Mouse (Mus musculus) stomach, embryonic 15.5 days (tissue): Measurements from ENCODE around the gene Simc1. TPM values are rescaled to one million over a fixed set of nuclear protein-coding genes. Genes with fewer than 3 reads are reported as not detected.

ENCODE experiments used
- ATAC-seq: fragments of 200-750 bp; cut with Nextera tagmentation; 2 replicates; pipeline ENCODE4 v1.8.0; 2017; ENCODE audit warnings: low read depth, moderate number of reproducible peaks, moderate TSS enrichment; ENCODE audit not compliant: insufficient read depth, low FRiP score
- H3K27ac ChIP-seq: fragments of 300-500 bp; sonication (generic); 2 replicates; pipeline ENCODE4 v1.5.1; 2015; ENCODE audit warnings: mild to moderate bottlenecking, inconsistent platforms
- H3K27me3 ChIP-seq: fragments of 300-500 bp; sonication (generic); replicated peaks from 2 replicates; pipeline ENCODE4 v1.6.1; 2015; ENCODE audit warnings: inconsistent platforms
- H3K36me3 ChIP-seq: fragments of 300-500 bp; sonication (generic); 2 replicates; pipeline ENCODE4 v1.6.1; 2015; ENCODE audit warnings: inconsistent platforms
- H3K4me1 ChIP-seq: fragments of 300-500 bp; sonication (generic); 2 replicates; pipeline ENCODE4 v1.6.1; 2015; ENCODE audit warnings: inconsistent platforms
- H3K4me2 ChIP-seq: fragments of 300-500 bp; sonication (generic); 2 replicates; pipeline ENCODE4 v1.6.1; 2015; ENCODE audit warnings: mild to moderate bottlenecking, inconsistent platforms
- H3K4me3 ChIP-seq: fragments of 300-500 bp; sonication (generic); replicated peaks from 2 replicates; pipeline ENCODE4 v1.5.1; 2015; ENCODE audit warnings: inconsistent platforms
- H3K9ac ChIP-seq: fragments of 300-500 bp; sonication (generic); 2 replicates; pipeline ENCODE4 v1.6.1; 2015; ENCODE audit warnings: inconsistent platforms
- H3K9me3 ChIP-seq: fragments of 300-500 bp; sonication (generic); 2 replicates; pipeline ENCODE4 v1.6.1; 2016; ENCODE audit warnings: inconsistent platforms
- WGBS: fragments of 180-500 bp; shearing (Covaris S2); methylation state at CpG from one replicate; pipeline ENCODE4 v1.1.7; 2015; 5-methylcytosine and 5-hydroxymethylcytosine counted together
- polyA plus RNA-seq: library from polyadenylated mRNA; unstranded; fragments of >200 nt; fragmentation: Nextera tagmentation; extraction: Ambion mirVana; gene quantifications from 2 replicates; pipeline ENCODE4 v1.2.1, GENCODE M21; 2015

The Simc1 gene
- polyA plus RNA-seq, 1 experiment from 2014 or later = 8.7 TPM

GRCm38 (mm10) chr13:54571637-54572036 lies 68.1 kb downstream of the Simc1 start:
- Histone ChIP-seq H3K27me3 (no peaks in the 10 kb centered on the region), H3K4me3 (no peak overlapping the region), H3K27ac (no peak overlapping the region), H3K36me3 (no peaks in the 10 kb centered on the region), H3K9me3 (no peaks in the 10 kb centered on the region), H3K4me2 (no peak overlapping the region), H3K9ac (no peak overlapping the region), H3K4me1 (peaks cover 5% of the 10 kb centered on the region; the same call in 1 of the 2 replicates)
- no peak for ATAC-seq
- WGBS = 39% methylated on average over 2 of the region's 2 CpGs

GRCm38 (mm10) chr13:54572621-54573020 lies 69.0 kb downstream of the Simc1 start:
- Histone ChIP-seq H3K27me3 (no peaks in the 10 kb centered on the region), H3K9ac (no peak overlapping the region), H3K27ac (no peak overlapping the region), H3K4me1 (peaks cover 13% of the 10 kb centered on the region; the same call in 1 of the 2 replicates), H3K36me3 (no peaks in the 10 kb centered on the region), H3K4me2 (no peak overlapping the region), H3K4me3 (no peak overlapping the region), H3K9me3 (no peaks in the 10 kb centered on the region)
- 81% methylated on average over 4 of the region's 4 CpGs for WGBS
- no peak for ATAC-seq

- peaks cover 12% of the 10 kb centered on the region for H3K36me3 ChIP-seq
- no peaks in the 10 kb centered on the region for H3K9me3 ChIP-seq
- peak within 1 kb of the TSS; percentile 81 for H3K27ac ChIP-seq
- H3K4me2 ChIP-seq = peak within 1 kb of the TSS; percentile 70
- H3K27me3 ChIP-seq = no peaks in the 10 kb centered on the region
- WGBS = under 1% methylated on average over 55 of the region's 55 CpGs
- peak within 1 kb of the TSS; percentile 89 for H3K4me3 ChIP-seq
- ATAC-seq = peak; percentile 82
- H3K9ac ChIP-seq = peak within 1 kb of the TSS; percentile 92
- H3K4me1 ChIP-seq = peaks cover 13% of the 10 kb centered on the region; the same call in 1 of the 2 replicates
Measured at GRCm38 (mm10) chr13:54574854-54575481, 71.4 kb downstream of the Simc1 start, which contains the start of gene Arl10. Arl10 (plus strand) TSS chr13:54575015.

- Histone ChIP-seq H3K27me3 (no peaks in the 10 kb centered on the region), H3K4me3 (peak overlapping the region; percentile 89), H3K4me2 (peak overlapping the region; percentile 70), H3K27ac (peak overlapping the region; percentile 81), H3K36me3 (peaks cover 14% of the 10 kb centered on the region), H3K4me1 (peaks cover 13% of the 10 kb centered on the region; the same call in 1 of the 2 replicates), H3K9ac (peak overlapping the region; percentile 92), H3K9me3 (no peaks in the 10 kb centered on the region)
- ATAC-seq = no peak
- 1% methylated on average over 19 of the region's 19 CpGs for WGBS
Measured at GRCm38 (mm10) chr13:54575489-54575888, 71.9 kb downstream of the Simc1 start.

GRCm38 (mm10) chr13:54577652-54578507 lies 74.3 kb downstream of the Simc1 start:
- Histone ChIP-seq H3K36me3 (peaks cover 23% of the 10 kb centered on the region), H3K4me3 (no peak overlapping the region), H3K4me1 (peaks cover 13% of the 10 kb centered on the region; the same call in 1 of the 2 replicates), H3K9ac (no peak overlapping the region), H3K27me3 (no peaks in the 10 kb centered on the region), H3K4me2 (no peak overlapping the region), H3K27ac (no peak overlapping the region), H3K9me3 (no peaks in the 10 kb centered on the region)
- ATAC-seq = no peak
- 86% methylated on average over 21 of the region's 21 CpGs for WGBS

- H3K36me3 ChIP-seq = peaks cover 48% of the 10 kb centered on the region
- 0 out of 2 replicates have a peak overlapping the region, but pooled peaks have one; percentile 6 for H3K27ac ChIP-seq
- WGBS = 68% methylated on average over 2 of the region's 2 CpGs
- no peaks in the 10 kb centered on the region for H3K27me3 ChIP-seq
- no peak overlapping the region for H3K4me2 ChIP-seq
- H3K4me3 ChIP-seq = no peak overlapping the region
- no peak for ATAC-seq
- peaks cover 10% of the 10 kb centered on the region; the same call in 1 of the 2 replicates for H3K4me1 ChIP-seq
- H3K9ac ChIP-seq = no peak overlapping the region
- H3K9me3 ChIP-seq = no peaks in the 10 kb centered on the region
Measured at GRCm38 (mm10) chr13:54581385-54581784, 77.8 kb downstream of the Simc1 start.

GRCm38 (mm10) chr13:54582126-54582525 lies 78.5 kb downstream of the Simc1 start:
- Histone ChIP-seq H3K9me3 (no peaks in the 10 kb centered on the region), H3K27ac (no peak overlapping the region), H3K4me2 (no peak overlapping the region), H3K36me3 (peaks cover 48% of the 10 kb centered on the region), H3K4me3 (no peak overlapping the region), H3K4me1 (peaks cover 3% of the 10 kb centered on the region; the same call in 1 of the 2 replicates), H3K27me3 (no peaks in the 10 kb centered on the region), H3K9ac (no peak overlapping the region)
- ATAC-seq = no peak
- 82% methylated on average over 10 of the region's 10 CpGs for WGBS

GRCm38 (mm10) chr13:54582860-54583259 lies 79.3 kb downstream of the Simc1 start:
- no peak for ATAC-seq
- Histone ChIP-seq H3K27ac (no peak overlapping the region), H3K4me1 (no peaks in the 10 kb centered on the region; the same call in 1 of the 2 replicates), H3K4me3 (no peak overlapping the region), H3K27me3 (no peaks in the 10 kb centered on the region), H3K9ac (no peak overlapping the region), H3K9me3 (no peaks in the 10 kb centered on the region), H3K4me2 (no peak overlapping the region), H3K36me3 (peaks cover 47% of the 10 kb centered on the region)
- WGBS = 79% methylated on average over 5 of the region's 5 CpGs

- H3K27ac ChIP-seq = no peak overlapping the region
- H3K4me2 ChIP-seq = no peak overlapping the region
- no peak for ATAC-seq
- H3K4me1 ChIP-seq = peaks cover 6% of the 10 kb centered on the region; the same call in 1 of the 2 replicates
- no peaks in the 10 kb centered on the region for H3K27me3 ChIP-seq
- no peak overlapping the region for H3K9ac ChIP-seq
- 92% methylated on average over 11 of the region's 11 CpGs for WGBS
- no peak overlapping the region for H3K4me3 ChIP-seq
- peaks cover 36% of the 10 kb centered on the region for H3K36me3 ChIP-seq
- H3K9me3 ChIP-seq = no peaks in the 10 kb centered on the region
Measured at GRCm38 (mm10) chr13:54585831-54586230, 82.3 kb downstream of the Simc1 start.

- peak; percentile 25; the same call in 1 of the 2 replicates for ATAC-seq
- Histone ChIP-seq H3K4me2 (peak overlapping the region; percentile 72), H3K27ac (peak overlapping the region; percentile 41; the same call in 1 of the 2 replicates), H3K4me3 (peak overlapping the region; percentile 87), H3K27me3 (no peaks in the 10 kb centered on the region), H3K9me3 (no peaks in the 10 kb centered on the region), H3K9ac (peak overlapping the region; percentile 57), H3K4me1 (0 out of 2 replicates have a peak, but pooled peaks cover 6% of the 10 kb centered on the region), H3K36me3 (peaks cover 13% of the 10 kb centered on the region)
- WGBS = under 1% methylated on average over 24 of the region's 24 CpGs
Measured at GRCm38 (mm10) chr13:54589414-54589995, 85.9 kb downstream of the Simc1 start.

GRCm38 (mm10) chr13:54589996-54590951 lies 86.7 kb downstream of the Simc1 start, which contains the start of the genes Nop16 and Higd2a:
Nop16 (minus strand) TSS chr13:54590090.
Higd2a (plus strand) TSS chr13:54590207.
- 0 out of 2 replicates have a peak, but pooled peaks cover 6% of the 10 kb centered on the region for H3K4me1 ChIP-seq
- H3K9ac ChIP-seq = peak within 1 kb of the TSS; percentile 84
- H3K4me3 ChIP-seq = peak within 1 kb of the TSS; percentile 87
- peak within 1 kb of the TSS; percentile 89 for H3K27ac ChIP-seq
- H3K4me2 ChIP-seq = peak within 1 kb of the TSS; percentile 77
- H3K36me3 ChIP-seq = peaks cover 12% of the 10 kb centered on the region; the same call in 1 of the 2 replicates
- no peaks in the 10 kb centered on the region for H3K9me3 ChIP-seq
- ATAC-seq = peak; percentile 97
- under 1% methylated on average over 51 of the region's 51 CpGs for WGBS
- no peaks in the 10 kb centered on the region for H3K27me3 ChIP-seq
